Mouse (Mus musculus) lung, embryonic 16.5 days (tissue): ENCODE results near the gene Kif26b. TPM values are rescaled to one million over a fixed set of nuclear protein-coding genes. Genes with fewer than 3 reads are reported as not detected.

ENCODE experiments used
- ATAC-seq: fragments of 200-750 bp; cut with Nextera tagmentation; 2 replicates; pipeline ENCODE4 v1.8.0; 2017; ENCODE audit warnings: low read depth, mild to moderate bottlenecking, moderate library complexity
- H3K27ac ChIP-seq: fragments of 300-500 bp; sonication (generic); 2 replicates; pipeline ENCODE4 v1.5.1; 2014; ENCODE audit warnings: mild to moderate bottlenecking, control low read depth, low read length
- H3K27me3 ChIP-seq: fragments of 300-500 bp; sonication (generic); 2 replicates; pipeline ENCODE4 v1.6.1; 2014; ENCODE audit warnings: low read depth, low read length, mixed read lengths; ENCODE audit not compliant: control insufficient read depth, insufficient read depth
- H3K36me3 ChIP-seq: fragments of 300-500 bp; sonication (generic); 2 replicates; pipeline ENCODE4 v1.6.1; 2014; ENCODE audit warnings: low read length; ENCODE audit not compliant: control insufficient read depth, insufficient read depth
- H3K4me1 ChIP-seq: fragments of 300-500 bp; sonication (generic); replicated peaks from 2 replicates; pipeline ENCODE4 v1.6.1; 2014; ENCODE audit warnings: low read length, mixed read lengths; ENCODE audit not compliant: control insufficient read depth, insufficient read depth
- H3K4me2 ChIP-seq: fragments of 300-500 bp; sonication (generic); 2 replicates; pipeline ENCODE4 v1.6.1; 2014; ENCODE audit warnings: low read depth, low read length, control low read depth
- H3K4me3 ChIP-seq: fragments of 300-500 bp; sonication (generic); 2 replicates; pipeline ENCODE4 v1.5.1; 2014; ENCODE audit warnings: mild to moderate bottlenecking, low read length, control low read depth
- H3K9ac ChIP-seq: fragments of 300-500 bp; sonication (generic); 2 replicates; pipeline ENCODE4 v1.6.1; 2014; ENCODE audit warnings: low read length, control low read depth
- H3K9me3 ChIP-seq: fragments of 300-500 bp; sonication (generic); 2 replicates; pipeline ENCODE4 v1.6.1; 2016; ENCODE audit warnings: low read length; ENCODE audit not compliant: control insufficient read depth
- WGBS: fragments of 180-500 bp; shearing (Covaris S2); extraction: QIAGEN DNeasy Blood & Tissue Kit; methylation state at CpG from one replicate; pipeline ENCODE4 v1.1.7; 2014; 5-methylcytosine and 5-hydroxymethylcytosine counted together
- polyA plus RNA-seq: library from polyadenylated mRNA; unstranded; fragments of >200 nt; fragmentation: Nextera tagmentation; extraction: Ambion mirVana; gene quantifications from 2 replicates; pipeline ENCODE4 v1.2.1, GENCODE M21; 2015

Kif26b gene
- polyA plus RNA-seq, 1 experiment from 2014 or later = 0.68 TPM

DNA sequence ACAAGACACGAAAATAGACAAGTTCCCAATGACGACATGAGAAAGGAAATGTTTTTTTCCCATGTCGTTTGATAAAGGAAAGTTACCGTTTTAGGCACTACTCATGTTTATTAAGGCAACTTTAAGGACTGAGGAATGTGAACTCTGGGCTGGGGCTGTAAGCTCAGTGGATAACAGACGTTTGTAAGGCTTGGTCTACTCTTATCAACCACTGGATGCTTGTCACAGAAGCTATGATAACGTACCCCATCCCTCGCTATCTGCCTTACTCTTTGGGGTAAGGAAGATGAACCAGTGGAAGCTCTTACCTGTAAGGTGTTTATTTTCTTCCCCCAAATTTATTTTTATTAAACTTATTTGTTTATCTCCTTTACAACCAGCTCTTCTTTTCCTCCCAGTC lies 108.4 kb downstream of the Kif26b start:
- no peak overlapping the region for H3K27ac ChIP-seq
- ATAC-seq = no peak
- peaks cover 7% of the 10 kb centered on the region for H3K4me1 ChIP-seq
- H3K27me3 ChIP-seq = no peaks in the 10 kb centered on the region
- H3K9me3 ChIP-seq = no peaks in the 10 kb centered on the region
- no peaks in the 10 kb centered on the region for H3K36me3 ChIP-seq
- H3K9ac ChIP-seq = no peak overlapping the region
- H3K4me3 ChIP-seq = no peak overlapping the region
- H3K4me2 ChIP-seq = no peak overlapping the region
- WGBS = 58% methylated on average over 7 of the region's 7 CpGs

DNA sequence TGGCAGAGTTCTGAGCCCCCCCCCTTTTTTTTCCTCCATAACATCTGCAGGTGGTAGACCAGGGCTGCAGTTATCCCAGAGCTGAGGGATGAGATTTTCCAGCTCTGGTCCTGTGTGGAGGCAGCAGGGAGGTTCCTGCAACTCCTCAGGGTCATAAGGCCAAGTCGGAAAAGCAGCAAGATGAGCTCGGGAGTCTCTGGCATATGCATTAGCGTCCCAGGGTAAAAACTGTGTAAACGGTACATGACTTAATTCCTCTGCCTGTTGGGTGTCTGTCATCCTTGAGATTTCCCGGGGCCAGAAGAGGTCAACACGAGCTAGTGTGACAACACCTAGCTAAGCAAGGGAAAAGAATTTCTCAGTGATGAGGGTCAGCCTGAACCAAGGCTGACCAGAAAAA lies 111.0 kb downstream of the Kif26b start:
- WGBS = 24% methylated on average over 6 of the region's 6 CpGs
- Histone ChIP-seq H3K4me2 (no peak overlapping the region), H3K9me3 (no peaks in the 10 kb centered on the region), H3K36me3 (no peaks in the 10 kb centered on the region), H3K27me3 (no peaks in the 10 kb centered on the region), H3K27ac (no peak overlapping the region), H3K9ac (no peak overlapping the region), H3K4me3 (no peak overlapping the region), H3K4me1 (peaks cover 5% of the 10 kb centered on the region)
- no peak for ATAC-seq

DNA sequence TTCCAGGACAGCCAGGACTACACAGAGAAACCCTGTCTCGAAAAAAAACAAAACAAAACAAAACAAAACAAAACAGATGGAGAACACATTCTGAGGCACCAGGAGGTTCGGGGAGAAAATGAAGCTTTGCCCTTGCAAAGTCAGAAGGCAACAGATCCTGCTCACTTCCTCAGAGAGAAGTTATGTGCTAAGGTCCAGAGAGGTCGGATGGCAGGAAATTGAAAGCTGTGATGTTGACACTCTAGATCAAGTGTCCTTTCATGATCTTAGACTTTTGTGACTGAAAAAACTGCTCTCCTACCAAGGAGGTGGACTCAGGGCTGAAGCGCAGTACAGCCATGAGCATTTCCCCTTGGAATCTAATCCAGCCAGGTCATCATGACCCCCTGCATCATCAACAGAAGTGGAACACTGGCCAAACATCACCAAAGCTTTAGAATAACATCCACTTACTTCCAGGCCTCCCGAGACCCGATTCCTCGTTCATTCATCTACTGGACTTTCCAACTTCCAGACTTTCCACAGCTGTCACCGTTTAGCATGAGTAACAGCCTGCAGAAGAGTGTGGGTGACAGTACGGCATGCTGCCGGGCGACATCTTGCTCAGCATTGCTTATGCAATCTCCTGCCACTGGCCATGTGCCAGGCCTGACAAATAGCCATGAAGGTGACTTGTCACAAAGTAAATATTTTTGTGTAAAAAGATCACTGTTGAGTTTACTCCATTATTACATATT lies 112.0 kb downstream of the Kif26b start:
- Histone ChIP-seq H3K4me1 (peaks cover 5% of the 10 kb centered on the region), H3K4me2 (no peak overlapping the region), H3K36me3 (no peaks in the 10 kb centered on the region), H3K4me3 (no peak overlapping the region), H3K9ac (no peak overlapping the region), H3K27me3 (no peaks in the 10 kb centered on the region), H3K9me3 (no peaks in the 10 kb centered on the region), H3K27ac (no peak overlapping the region)
- ATAC-seq = peak; percentile 52; the same call in 1 of the 2 replicates
- WGBS = 30% methylated on average over 11 of the region's 11 CpGs

DNA sequence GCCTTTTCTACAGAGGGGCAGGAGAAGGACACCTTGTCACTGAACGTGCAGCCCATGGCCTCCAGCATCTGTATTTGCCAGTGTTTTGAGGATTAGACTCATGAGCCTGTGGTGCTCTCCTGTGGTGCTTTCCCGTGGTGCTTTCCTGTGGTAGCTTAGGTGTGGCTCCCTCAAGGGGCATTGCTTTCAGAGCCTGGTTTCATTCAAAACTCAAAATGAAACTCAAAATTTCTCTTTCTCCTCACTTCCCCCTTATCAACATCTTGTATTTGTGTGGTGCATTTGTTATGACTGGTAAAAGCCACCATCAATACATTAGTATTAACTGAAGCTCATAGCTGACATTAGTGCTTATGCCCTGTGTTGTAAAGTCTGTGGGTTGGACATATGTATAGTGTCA lies 112.9 kb downstream of the Kif26b start:
- Histone ChIP-seq H3K27ac (no peak overlapping the region), H3K9ac (no peak overlapping the region), H3K4me1 (peaks cover 5% of the 10 kb centered on the region), H3K27me3 (no peaks in the 10 kb centered on the region), H3K36me3 (no peaks in the 10 kb centered on the region), H3K9me3 (no peaks in the 10 kb centered on the region), H3K4me3 (no peak overlapping the region), H3K4me2 (no peak overlapping the region)
- WGBS = 57% methylated on average over 2 of the region's 2 CpGs
- ATAC-seq = no peak

DNA sequence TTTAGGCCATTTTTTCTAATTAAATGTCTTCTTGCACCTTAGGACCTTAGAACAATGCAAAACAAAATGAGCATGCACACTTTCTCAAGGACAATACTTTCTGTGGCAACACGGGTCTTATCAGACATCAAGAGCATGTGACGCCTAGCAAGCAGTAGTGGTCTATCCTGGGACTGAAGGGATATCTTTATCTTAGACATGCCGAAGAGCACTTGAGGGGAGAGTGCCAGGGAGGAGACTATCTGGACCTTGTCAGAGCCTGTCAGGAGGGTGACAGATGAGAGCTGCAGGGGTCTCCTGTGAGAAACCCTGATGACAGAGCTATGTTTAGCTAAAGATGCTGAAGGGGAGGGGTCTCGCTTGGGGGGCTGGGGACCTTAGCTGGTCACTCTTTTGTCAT lies 116.0 kb downstream of the Kif26b start:
- Histone ChIP-seq H3K27me3 (no peaks in the 10 kb centered on the region), H3K4me2 (no peak overlapping the region), H3K4me1 (peaks cover 5% of the 10 kb centered on the region), H3K36me3 (no peaks in the 10 kb centered on the region), H3K9ac (no peak overlapping the region), H3K4me3 (no peak overlapping the region), H3K27ac (no peak overlapping the region), H3K9me3 (no peaks in the 10 kb centered on the region)
- ATAC-seq = no peak
- WGBS = 40% methylated on average over 4 of the region's 4 CpGs

DNA sequence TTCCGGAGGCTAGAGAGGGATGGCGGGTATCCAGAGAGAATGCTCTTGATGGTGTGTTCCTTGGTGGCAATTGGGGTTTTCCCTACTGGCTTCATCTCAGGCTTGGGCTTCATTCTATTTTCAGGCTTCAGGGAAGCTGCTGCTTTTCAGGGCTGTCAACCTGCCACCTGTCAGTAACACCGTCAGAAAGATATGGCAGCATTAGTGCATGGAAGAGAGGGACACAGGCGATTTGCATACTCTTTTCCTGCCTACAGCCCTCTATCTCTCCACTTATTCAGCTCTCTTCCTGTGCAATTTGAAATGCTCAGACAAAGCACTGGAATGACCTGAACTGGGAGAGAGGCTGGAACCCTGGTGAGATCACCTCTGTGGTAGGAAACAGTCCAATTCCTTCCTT lies 117.7 kb downstream of the Kif26b start:
- H3K27me3 ChIP-seq = no peaks in the 10 kb centered on the region
- no peak for ATAC-seq
- no peak overlapping the region for H3K27ac ChIP-seq
- no peak overlapping the region for H3K4me2 ChIP-seq
- no peaks in the 10 kb centered on the region for H3K36me3 ChIP-seq
- no peak overlapping the region for H3K4me3 ChIP-seq
- no peaks in the 10 kb centered on the region for H3K4me1 ChIP-seq
- H3K9ac ChIP-seq = no peak overlapping the region
- no peaks in the 10 kb centered on the region for H3K9me3 ChIP-seq
- WGBS = 68% methylated on average over 4 of the region's 4 CpGs

DNA sequence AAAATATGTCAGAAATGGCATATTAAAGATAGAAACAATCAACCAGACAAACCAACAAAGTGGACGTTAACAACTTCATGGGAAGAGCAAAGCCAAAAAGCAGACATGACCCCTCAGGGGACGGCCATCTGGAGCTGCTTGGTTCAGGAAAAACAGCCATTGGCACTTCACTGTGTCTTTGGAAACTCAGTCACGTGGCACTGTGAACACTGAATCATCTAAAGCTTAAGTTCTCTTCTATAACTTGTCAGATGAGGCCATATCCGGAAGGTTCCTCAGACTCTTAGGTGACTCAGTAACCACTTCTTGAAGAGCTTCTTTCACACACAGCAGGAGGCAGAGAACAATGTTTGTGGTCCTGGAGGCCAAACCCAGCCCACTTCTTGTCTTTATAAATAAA lies 126.6 kb downstream of the Kif26b start:
- no peaks in the 10 kb centered on the region for H3K27me3 ChIP-seq
- H3K36me3 ChIP-seq = no peaks in the 10 kb centered on the region
- no peaks in the 10 kb centered on the region for H3K9me3 ChIP-seq
- H3K4me2 ChIP-seq = no peak overlapping the region
- no peak overlapping the region for H3K9ac ChIP-seq
- ATAC-seq = no peak
- no peak overlapping the region for H3K27ac ChIP-seq
- H3K4me1 ChIP-seq = no peaks in the 10 kb centered on the region
- 76% methylated on average over 4 of the region's 4 CpGs for WGBS
- H3K4me3 ChIP-seq = no peak overlapping the region

DNA sequence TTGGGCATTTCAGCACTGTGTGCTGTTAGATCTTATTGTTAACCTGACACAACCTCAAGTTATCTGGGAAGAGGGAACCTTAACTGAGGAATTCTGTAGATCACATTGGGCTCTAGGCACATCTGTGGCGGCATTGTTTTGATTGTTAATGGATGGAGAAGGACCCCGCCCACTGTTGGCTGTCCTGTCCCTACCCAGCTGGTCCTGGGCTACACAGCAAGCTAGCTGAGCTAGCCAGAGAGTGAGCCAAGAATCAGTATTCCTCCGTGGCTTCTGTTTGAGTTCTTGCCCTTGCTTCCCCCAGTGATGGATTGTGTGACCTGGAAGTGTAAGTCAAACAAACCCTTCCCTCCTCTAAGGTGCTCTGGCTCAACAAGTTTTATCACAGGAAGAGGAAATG lies 132.1 kb downstream of the Kif26b start:
- H3K36me3 ChIP-seq = no peaks in the 10 kb centered on the region
- H3K9me3 ChIP-seq = no peaks in the 10 kb centered on the region
- no peak overlapping the region for H3K9ac ChIP-seq
- H3K4me1 ChIP-seq = peaks cover 15% of the 10 kb centered on the region
- ATAC-seq = no peak
- WGBS = 10% methylated on average over 3 of the region's 3 CpGs
- H3K27me3 ChIP-seq = no peaks in the 10 kb centered on the region
- H3K4me3 ChIP-seq = no peak overlapping the region
- no peak overlapping the region for H3K27ac ChIP-seq
- H3K4me2 ChIP-seq = no peak overlapping the region

DNA sequence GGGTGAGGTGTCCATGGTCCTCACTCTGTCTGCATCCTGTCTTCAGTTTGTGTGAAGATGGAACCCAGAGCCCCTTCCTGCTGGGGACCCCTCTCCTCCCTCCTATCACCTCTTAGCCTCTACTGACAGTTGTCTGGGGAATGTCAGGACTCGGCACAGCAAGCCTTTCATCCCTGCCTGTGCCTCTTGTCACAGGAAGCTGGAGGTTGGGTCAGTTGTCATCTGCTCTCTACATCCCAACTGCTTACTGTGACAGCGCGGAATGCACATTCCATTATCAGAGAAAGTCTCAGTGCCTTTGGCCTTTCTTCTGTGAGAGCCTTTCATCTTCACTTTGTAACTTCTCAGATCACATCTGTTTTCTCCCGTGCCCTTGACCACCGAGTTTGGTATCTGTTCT lies 132.6 kb downstream of the Kif26b start:
- Histone ChIP-seq H3K36me3 (no peaks in the 10 kb centered on the region), H3K4me2 (no peak overlapping the region), H3K9ac (no peak overlapping the region), H3K9me3 (no peaks in the 10 kb centered on the region), H3K4me3 (no peak overlapping the region), H3K4me1 (peaks cover 19% of the 10 kb centered on the region), H3K27ac (no peak overlapping the region), H3K27me3 (no peaks in the 10 kb centered on the region)
- 15% methylated on average over 5 of the region's 5 CpGs for WGBS
- 0 out of 2 replicates have a peak, but pooled peaks have one; percentile 46 for ATAC-seq

DNA sequence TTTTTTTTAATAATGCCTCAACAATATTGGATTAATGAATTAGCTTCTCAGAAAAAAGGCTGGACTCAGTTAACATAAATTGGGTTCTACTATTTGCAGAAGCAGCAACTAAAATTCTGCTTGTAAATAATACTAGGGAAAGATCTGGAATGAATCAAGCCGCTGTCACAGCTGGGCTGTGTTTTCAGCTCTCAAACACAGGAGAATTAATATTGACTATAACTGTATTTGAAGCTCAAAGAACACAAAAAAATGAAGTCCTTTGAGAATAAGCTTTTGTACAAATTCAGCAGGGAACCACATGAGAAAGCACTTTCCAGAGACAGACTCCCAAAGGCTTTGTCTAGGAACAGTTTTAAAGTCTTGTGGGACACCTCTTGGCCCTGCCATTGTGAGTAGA lies 134.6 kb downstream of the Kif26b start:
- Histone ChIP-seq H3K27me3 (no peaks in the 10 kb centered on the region), H3K27ac (peak overlapping the region; percentile 54), H3K9ac (no peak overlapping the region), H3K4me3 (no peak overlapping the region), H3K9me3 (no peaks in the 10 kb centered on the region), H3K36me3 (no peaks in the 10 kb centered on the region), H3K4me1 (peaks cover 19% of the 10 kb centered on the region), H3K4me2 (no peak overlapping the region)
- no peak for ATAC-seq
- 70% methylated on average over 1 of the region's 1 CpGs for WGBS
